Mouse (Mus musculus) bone marrow, adult 2 months (tissue): ENCODE data around the gene Tmem213.

Source experiments
- CTCF ChIP-seq: fragments of 200-500 bp; IDR thresholded peaks from 2 replicates; pipeline ENCODE4 v1.5.1; 2011; ENCODE audit warnings: low read length, control low read depth; ENCODE audit not compliant: control insufficient read depth, insufficient read depth
- POLR2A ChIP-seq: fragments of 200-500 bp; IDR thresholded peaks from 2 replicates; pipeline ENCODE4 v1.6.1; 2011; ENCODE audit warnings: low read depth, mild to moderate bottlenecking, control low read depth, low read length, borderline replicate concordance; ENCODE audit not compliant: control insufficient read depth

DNA sequence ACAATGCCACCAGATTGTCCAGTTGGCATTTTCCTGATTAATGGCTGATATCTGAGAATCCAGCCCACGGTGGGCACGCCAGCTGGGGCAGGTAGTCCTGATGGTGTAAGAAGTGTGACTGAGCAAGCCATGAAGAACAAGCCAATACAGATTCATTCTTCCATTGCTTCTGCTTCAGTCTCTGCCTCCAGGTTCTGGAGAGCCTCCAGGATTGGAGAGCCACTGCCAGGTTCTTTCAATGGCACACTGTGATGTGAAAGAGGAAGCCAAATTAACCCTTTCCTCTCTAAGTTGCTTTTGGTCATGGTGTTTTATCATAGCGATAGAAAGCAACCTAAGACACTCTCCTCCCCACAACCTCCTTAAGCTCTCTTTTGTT lies 43.9 kb upstream of the Tmem213 start:
- no peak for TF ChIP-seq CTCF
- TF ChIP-seq POLR2A = no peak
